Mouse (Mus musculus) erythroblast, adult 5-6 weeks (primary cell): ENCODE results near the gene Rnf135. TPM values are rescaled to one million over a fixed set of nuclear protein-coding genes. Genes with fewer than 3 reads are reported as not detected.
"Not testable (repeated sequence)": the region's sequence is repeated elsewhere in the genome, so short reads cannot be mapped to it uniquely, and the experiment has no call there.

Experiments used
- ATAC-seq: replicated peaks from 2 replicates; pipeline ENCODE4 v1.8.0; 2016; ENCODE audit warnings: moderate number of reproducible peaks, mild to moderate bottlenecking, moderate TSS enrichment, inconsistent platforms; ENCODE audit not compliant: poor library complexity, low FRiP score, severe bottlenecking
- total RNA-seq, 2 experiments: library from RNA; stranded (forward) in 1 of 2; stranded (reverse) in 1 of 2; fragments of 150-400 nt in 1 of 2; fragments of 200-764, 138-1000 nt in 1 of 2; gene quantifications; 2 replicates each; pipeline versions ENCODE4 v1.2.3 to v1.2.4; 2015 to 2017; ENCODE audit warnings: low replicate concordance in 2 of 2

Rnf135 gene
- total RNA-seq, 2 experiments from 2014 or later, result 0.60 TPM; not detected in 1

- ATAC-seq, result no peak
Measured at GRCm38 (mm10) chr11:80159018-80159417, 24.6 kb upstream of the Rnf135 start.

- ATAC-seq, result no peak
Measured at GRCm38 (mm10) chr11:80161041-80161440, 22.6 kb upstream of the Rnf135 start.

GRCm38 (mm10) chr11:80163362-80164116 lies 20.1 kb upstream of the Rnf135 start:
- ATAC-seq, result no peak

DNA sequence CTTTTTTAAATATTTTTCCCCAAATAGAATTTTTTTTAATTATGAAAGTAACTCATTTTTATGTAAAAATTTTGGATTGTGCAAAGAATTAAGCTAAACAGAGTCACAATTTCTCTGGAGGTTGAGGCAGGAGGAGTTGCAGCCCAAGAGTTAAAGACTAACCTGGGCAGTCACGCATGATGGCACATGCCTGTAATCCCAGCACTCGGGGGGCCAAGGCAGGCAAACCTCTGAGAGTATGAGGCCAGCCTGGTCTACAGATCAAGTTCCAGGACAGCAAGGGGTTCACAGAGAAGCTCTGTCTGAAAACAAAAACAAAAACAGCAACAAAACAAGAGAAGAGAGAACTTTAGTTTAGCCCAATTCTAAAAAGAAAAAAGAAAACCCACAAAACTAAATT lies 19.4 kb upstream of the Rnf135 start:
- ATAC-seq, result no peak

GRCm38 (mm10) chr11:80168121-80168520 lies 15.5 kb upstream of the Rnf135 start:
- ATAC-seq, result no peak

DNA sequence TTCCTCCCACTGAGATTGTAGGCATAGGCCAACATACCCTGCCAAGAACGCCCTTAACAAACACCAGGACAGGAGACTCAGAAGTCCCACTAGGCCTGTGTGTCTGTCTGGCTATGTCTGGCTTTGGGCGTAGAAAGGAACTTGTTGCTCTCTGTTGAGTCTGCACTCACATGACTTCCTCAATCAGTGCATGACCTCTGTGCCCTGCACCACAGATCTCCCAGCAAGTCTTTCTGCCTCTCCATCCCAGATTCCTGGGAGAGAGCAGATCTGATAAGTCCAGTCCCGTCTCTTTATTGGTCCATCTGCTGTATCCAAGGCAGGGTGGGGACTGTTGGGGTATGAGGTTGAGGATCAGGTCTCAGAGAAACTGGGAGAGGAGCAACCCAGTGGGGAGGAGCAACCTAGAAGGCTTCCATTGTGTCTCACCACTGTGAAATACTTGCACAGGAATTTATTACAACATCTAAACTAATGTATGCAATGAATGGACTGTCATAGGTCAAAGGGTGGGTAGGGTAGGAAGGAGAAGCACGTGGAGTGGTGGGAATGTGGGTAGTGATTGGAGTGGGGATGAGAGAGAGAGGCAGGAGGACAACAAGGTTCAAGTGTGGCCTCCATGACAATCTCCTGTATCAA lies 14.9 kb upstream of the Rnf135 start:
- ATAC-seq, result no peak

- no peak for ATAC-seq
Measured at GRCm38 (mm10) chr11:80169629-80170028, 14.0 kb upstream of the Rnf135 start.

GRCm38 (mm10) chr11:80170351-80170750 lies 13.3 kb upstream of the Rnf135 start:
- 0 out of 2 replicates have a peak, but pooled peaks have one; percentile 22 for ATAC-seq

DNA sequence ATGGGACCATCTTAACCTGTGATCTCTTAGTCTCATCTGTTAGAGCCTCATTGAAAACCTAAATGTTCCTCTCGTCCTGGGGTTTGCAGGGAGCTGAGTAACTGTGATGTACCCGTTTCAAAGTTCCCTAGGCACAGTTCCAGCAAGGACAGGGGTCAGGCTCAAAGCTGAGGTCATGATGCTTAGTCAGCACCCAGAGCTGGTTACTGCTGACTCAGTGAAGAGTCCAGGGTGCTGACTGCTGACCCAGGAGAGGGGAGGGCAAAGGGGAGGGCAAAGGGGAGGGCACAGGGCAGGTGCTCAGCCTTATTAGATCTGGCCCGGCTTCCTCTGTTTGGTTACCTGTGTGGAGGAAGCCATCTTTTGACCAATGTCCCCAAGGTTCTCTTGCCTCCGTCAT lies 11.8 kb upstream of the Rnf135 start:
- no peak for ATAC-seq

GRCm38 (mm10) chr11:80173963-80174670 lies 9.5 kb upstream of the Rnf135 start:
- no peak for ATAC-seq

DNA sequence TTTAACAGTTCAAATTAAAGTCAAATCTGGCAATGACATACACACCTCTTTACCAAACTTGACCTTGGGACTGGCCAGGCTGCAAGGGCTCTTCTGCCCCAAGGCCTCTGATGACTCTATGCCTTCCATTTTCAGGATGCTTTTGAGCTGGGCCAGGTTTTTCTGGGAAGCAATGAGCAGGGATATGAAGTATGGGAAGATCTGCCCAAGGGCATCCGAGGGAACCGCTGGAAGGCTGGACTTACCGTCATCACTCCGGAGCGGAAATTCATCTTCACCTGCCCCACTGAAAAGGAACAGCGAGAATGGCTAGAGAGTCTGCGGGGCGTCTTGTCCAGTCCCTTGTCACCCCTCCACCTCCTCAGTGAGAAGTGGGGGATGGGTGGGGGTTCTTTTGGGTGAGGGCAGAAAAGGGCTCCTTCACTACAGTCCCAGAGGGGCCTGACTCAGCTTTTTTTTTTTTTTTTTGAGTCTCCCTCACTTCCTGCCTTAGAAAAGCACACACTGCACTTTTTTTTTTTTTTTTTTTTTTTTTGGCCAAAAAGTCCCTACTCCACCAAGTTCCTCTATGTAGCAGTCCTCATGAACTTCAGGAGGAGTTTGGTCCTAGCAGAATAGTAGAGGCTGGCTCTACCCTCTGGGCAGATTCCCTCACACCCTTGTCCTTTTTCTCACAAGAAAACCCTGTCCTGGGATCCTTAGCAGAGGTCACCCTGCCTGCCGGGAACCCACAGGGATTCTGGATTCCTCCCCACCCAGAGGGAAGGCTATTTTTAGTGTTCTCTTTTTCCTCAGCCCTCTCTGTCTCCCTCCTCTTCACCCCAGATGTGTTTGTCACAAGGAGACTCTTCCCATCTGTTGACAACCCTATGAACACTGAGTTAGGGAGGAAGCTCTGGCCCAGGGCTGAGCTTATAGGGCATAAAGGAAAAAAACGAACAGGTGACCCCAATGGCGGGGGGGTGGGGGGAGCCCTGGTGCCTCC lies 6.4 kb upstream of the Rnf135 start:
- no peak for ATAC-seq

DNA sequence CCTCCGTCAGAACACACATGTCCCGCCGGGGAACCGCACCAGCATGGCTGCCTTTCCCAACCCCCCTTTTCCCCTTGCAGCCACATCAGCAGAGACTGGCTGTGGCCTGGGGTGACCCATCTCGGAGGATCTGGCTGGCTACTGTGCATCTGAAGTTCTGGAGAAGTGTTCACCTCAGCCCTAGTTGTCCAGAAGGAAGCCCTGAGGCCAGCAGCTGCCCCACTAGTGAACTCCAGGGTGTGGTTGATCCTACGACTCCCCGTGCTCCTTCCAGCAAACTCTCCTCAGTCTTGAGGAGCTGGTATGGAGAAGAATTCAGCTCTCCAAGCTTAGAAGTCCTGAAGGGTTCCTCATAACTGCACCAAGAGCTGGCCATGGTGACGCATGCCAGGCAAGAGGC lies 5.3 kb upstream of the Rnf135 start:
- ATAC-seq, result no peak

DNA sequence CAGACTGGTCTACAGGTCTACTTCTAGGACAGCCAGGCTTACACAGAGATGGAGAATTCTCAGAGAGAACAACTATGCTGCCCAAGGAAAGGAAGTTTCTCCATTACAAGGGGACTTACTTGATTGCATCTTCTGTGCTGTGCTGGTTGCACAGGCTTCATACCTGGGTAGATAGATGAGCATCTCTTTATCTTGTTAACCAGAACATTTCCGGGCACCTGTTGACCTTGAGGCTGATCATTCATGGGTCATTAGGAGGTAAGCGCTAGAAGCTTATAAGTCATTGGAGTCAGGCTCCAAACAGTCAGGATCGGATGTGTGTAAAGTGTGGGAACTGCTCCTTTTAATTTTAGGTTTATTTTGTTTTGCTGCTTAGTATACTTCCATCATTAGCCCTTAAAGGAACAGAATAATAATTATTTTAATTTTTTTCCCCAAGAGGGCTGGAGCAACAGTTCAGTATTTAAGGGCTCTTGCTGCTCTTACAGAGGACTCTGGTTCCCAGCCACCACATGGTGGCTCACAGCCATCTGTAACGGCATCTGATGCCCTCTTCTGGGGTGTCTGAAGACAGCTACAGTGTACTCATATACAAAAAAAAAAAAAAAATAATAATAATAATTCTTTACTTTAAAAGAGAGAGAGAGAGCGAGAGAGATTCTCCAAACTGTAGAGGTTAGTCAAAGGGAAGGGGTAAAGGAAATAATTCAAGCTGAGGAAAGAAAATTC lies 2.5 kb upstream of the Rnf135 start:
- no peak for ATAC-seq

GRCm38 (mm10) chr11:80183054-80183704 lies 472 bp upstream of the Rnf135 start:
- not testable (repeated sequence) for ATAC-seq

- no peak for ATAC-seq
Measured at GRCm38 (mm10) chr11:80184531-80185071, 950 bp downstream of the Rnf135 start.

GRCm38 (mm10) chr11:80185441-80185976 lies 1.9 kb downstream of the Rnf135 start:
- ATAC-seq, result not testable (repeated sequence)

DNA sequence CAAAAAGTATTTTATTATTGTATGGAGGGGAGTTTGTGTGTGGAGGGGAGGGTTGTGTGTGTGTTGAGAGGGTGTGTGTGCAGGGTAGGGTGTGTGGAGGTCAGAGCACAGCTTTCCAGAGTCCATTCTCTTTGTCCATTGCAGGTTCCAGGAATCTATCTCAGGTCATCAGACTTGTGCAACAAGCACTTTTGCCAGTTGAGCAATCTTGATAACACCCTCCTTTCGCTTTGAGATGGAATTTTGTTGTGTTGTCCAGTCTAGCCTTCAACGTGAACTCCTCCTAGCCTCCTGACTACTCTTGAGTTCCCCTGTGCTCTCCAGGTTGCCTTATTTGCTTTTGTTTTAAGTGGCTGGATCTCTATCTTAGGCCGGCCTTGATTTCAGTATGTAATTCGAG lies 6.6 kb downstream of the Rnf135 start:
- no peak for ATAC-seq

DNA sequence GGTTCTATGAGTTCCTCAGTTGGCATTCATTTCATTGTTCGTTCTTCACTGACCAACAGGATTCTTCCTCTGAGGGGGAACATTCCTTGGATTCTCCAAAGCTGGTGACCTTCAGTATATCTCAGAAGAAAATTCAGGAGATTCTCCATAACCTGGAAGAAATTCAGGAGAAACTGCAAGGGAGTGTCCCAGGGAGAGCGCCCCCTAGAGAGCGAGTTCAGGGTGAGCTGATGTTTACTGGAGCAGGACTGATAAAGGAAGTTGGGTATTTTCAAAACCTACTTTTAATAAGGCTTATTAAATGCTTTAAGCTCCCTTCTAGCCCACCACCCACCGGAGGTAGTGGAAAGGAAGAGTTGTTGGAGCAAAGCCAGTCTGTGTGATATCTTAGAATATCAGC lies 10.2 kb downstream of the Rnf135 start:
- ATAC-seq, result no peak
